Mouse (Mus musculus): Measurements from ENCODE around the gene Afmid. TPM values are rescaled to one million over a fixed set of nuclear protein-coding genes. Genes with fewer than 3 reads are reported as not detected.

Gene Afmid
- polyA plus RNA-seq, 1 experiment from 2014 or later: 6.1 TPM

GRCm38 (mm10) chr11:117845651-117846050 lies 19.9 kb downstream of the Afmid start:
- no peak overlapping the region for H3K4me3 ChIP-seq (ENCODE audit: low read length)
- ATAC-seq (ENCODE audit: low FRiP score, low TSS enrichment): no peak
- WGBS: 85% methylated on average over 2 of the region's 2 CpGs

GRCm38 (mm10) chr11:117846640-117847039 lies 20.9 kb downstream of the Afmid start:
- no peaks in the 10 kb centered on the region for H3K27me3 ChIP-seq (ENCODE audit: insufficient read depth, low read length)
- H3K4me2 ChIP-seq (replicated peaks; ENCODE audit: low read depth, low read length): no peak overlapping the region
- H3K9ac ChIP-seq (replicated peaks; ENCODE audit: low read length): no peak overlapping the region
- peaks cover 3% of the 10 kb centered on the region; the same call in 1 of the 2 replicates for H3K36me3 ChIP-seq (ENCODE audit: insufficient read depth, low read length)
- peak; percentile 16; the same call in 1 of the 2 replicates for ATAC-seq (ENCODE audit: low FRiP score, low TSS enrichment)
- H3K9me3 ChIP-seq (ENCODE audit: low read length): no peaks in the 10 kb centered on the region
- 42% methylated on average over 5 of the region's 5 CpGs for WGBS
- no peak overlapping the region for H3K4me3 ChIP-seq (ENCODE audit: low read length)
- H3K4me1 ChIP-seq (ENCODE audit: insufficient read depth, low read length): peaks cover 34% of the 10 kb centered on the region
- no peak overlapping the region for H3K27ac ChIP-seq (ENCODE audit: low read length)

More at GRCm38 (mm10) chr11:117845651-117846050, 19.9 kb downstream of the Afmid start:
- Histone ChIP-seq H3K9ac (replicated peaks; ENCODE audit: low read length) (no peak overlapping the region), H3K36me3 (ENCODE audit: insufficient read depth, low read length) (no peaks in the 10 kb centered on the region), H3K4me1 (ENCODE audit: insufficient read depth, low read length) (peaks cover 29% of the 10 kb centered on the region), H3K27me3 (ENCODE audit: insufficient read depth, low read length) (no peaks in the 10 kb centered on the region), H3K27ac (ENCODE audit: low read length) (0 out of 2 replicates have a peak overlapping the region, but pooled peaks have one; percentile 13), H3K9me3 (ENCODE audit: low read length) (no peaks in the 10 kb centered on the region), H3K4me2 (replicated peaks; ENCODE audit: low read depth, low read length) (no peak overlapping the region)

GRCm38 (mm10) chr11:117847593-117848215 lies 22.0 kb downstream of the Afmid start:
- H3K27me3 ChIP-seq (ENCODE audit: insufficient read depth, low read length): no peaks in the 10 kb centered on the region
- H3K4me2 ChIP-seq (replicated peaks; ENCODE audit: low read depth, low read length): peak overlapping the region; percentile 90
- peaks cover 34% of the 10 kb centered on the region for H3K4me1 ChIP-seq (ENCODE audit: insufficient read depth, low read length)
- WGBS: 71% methylated on average over 7 of the region's 7 CpGs
- peak overlapping the region; percentile 89 for H3K9ac ChIP-seq (replicated peaks; ENCODE audit: low read length)
- ATAC-seq (ENCODE audit: low FRiP score, low TSS enrichment): no peak
- peak overlapping the region; percentile 69; the same call in 1 of the 2 replicates for H3K4me3 ChIP-seq (ENCODE audit: low read length)
- peaks cover 9% of the 10 kb centered on the region for H3K36me3 ChIP-seq (ENCODE audit: insufficient read depth, low read length)
- peak overlapping the region; percentile 97 for H3K27ac ChIP-seq (ENCODE audit: low read length)
- H3K9me3 ChIP-seq (ENCODE audit: low read length): no peaks in the 10 kb centered on the region

GRCm38 (mm10) chr11:117848271-117848984 lies 22.7 kb downstream of the Afmid start:
- Histone ChIP-seq H3K4me1 (ENCODE audit: insufficient read depth, low read length) (peaks cover 34% of the 10 kb centered on the region), H3K9me3 (ENCODE audit: low read length) (no peaks in the 10 kb centered on the region), H3K4me2 (replicated peaks; ENCODE audit: low read depth, low read length) (peak overlapping the region; percentile 90), H3K4me3 (ENCODE audit: low read length) (peak overlapping the region; percentile 69), H3K36me3 (ENCODE audit: insufficient read depth, low read length) (peaks cover 16% of the 10 kb centered on the region), H3K27ac (ENCODE audit: low read length) (peak overlapping the region; percentile 97), H3K9ac (replicated peaks; ENCODE audit: low read length) (peak overlapping the region; percentile 89), H3K27me3 (ENCODE audit: insufficient read depth, low read length) (no peaks in the 10 kb centered on the region)
- 5% methylated on average over 19 of the region's 19 CpGs for WGBS
- peak; percentile 80 for ATAC-seq (ENCODE audit: low FRiP score, low TSS enrichment)

GRCm38 (mm10) chr11:117848985-117849671 lies 23.4 kb downstream of the Afmid start, which contains the start of gene Birc5:
Gene Birc5 (plus strand): TSS chr11:117849251.
- Histone ChIP-seq H3K9ac (replicated peaks; ENCODE audit: low read length) (peak within 1 kb of the TSS; percentile 89), H3K36me3 (ENCODE audit: insufficient read depth, low read length) (peaks cover 22% of the 10 kb centered on the region), H3K27me3 (ENCODE audit: insufficient read depth, low read length) (no peaks in the 10 kb centered on the region), H3K9me3 (ENCODE audit: low read length) (no peaks in the 10 kb centered on the region), H3K4me1 (ENCODE audit: insufficient read depth, low read length) (peaks cover 34% of the 10 kb centered on the region), H3K27ac (ENCODE audit: low read length) (peak within 1 kb of the TSS; percentile 97), H3K4me2 (replicated peaks; ENCODE audit: low read depth, low read length) (peak within 1 kb of the TSS; percentile 90), H3K4me3 (ENCODE audit: low read length) (peak within 1 kb of the TSS; percentile 69)
- under 1% methylated on average over 51 of the region's 51 CpGs for WGBS
- peak; percentile 90 for ATAC-seq (ENCODE audit: low FRiP score, low TSS enrichment)

GRCm38 (mm10) chr11:117852875-117853274 lies 27.2 kb downstream of the Afmid start:
- no peak overlapping the region for H3K9ac ChIP-seq (replicated peaks; ENCODE audit: low read length)
- H3K4me3 ChIP-seq (ENCODE audit: low read length): no peak overlapping the region
- no peak for ATAC-seq (ENCODE audit: low FRiP score, low TSS enrichment)
- WGBS: 82% methylated on average over 3 of the region's 3 CpGs
- H3K27ac ChIP-seq (ENCODE audit: low read length): no peak overlapping the region
- H3K4me2 ChIP-seq (replicated peaks; ENCODE audit: low read depth, low read length): no peak overlapping the region
- no peaks in the 10 kb centered on the region for H3K9me3 ChIP-seq (ENCODE audit: low read length)
- H3K36me3 ChIP-seq (ENCODE audit: insufficient read depth, low read length): peaks cover 51% of the 10 kb centered on the region
- peaks cover 23% of the 10 kb centered on the region for H3K4me1 ChIP-seq (ENCODE audit: insufficient read depth, low read length)
- no peaks in the 10 kb centered on the region for H3K27me3 ChIP-seq (ENCODE audit: insufficient read depth, low read length)

GRCm38 (mm10) chr11:117854241-117854640 lies 28.5 kb downstream of the Afmid start:
- ATAC-seq (ENCODE audit: low FRiP score, low TSS enrichment): no peak
- WGBS: 95% methylated on average over 9 of the region's 9 CpGs
- Histone ChIP-seq H3K27ac (ENCODE audit: low read length) (no peak overlapping the region), H3K4me2 (replicated peaks; ENCODE audit: low read depth, low read length) (no peak overlapping the region), H3K36me3 (ENCODE audit: insufficient read depth, low read length) (peaks cover 51% of the 10 kb centered on the region), H3K9ac (replicated peaks; ENCODE audit: low read length) (no peak overlapping the region), H3K4me3 (ENCODE audit: low read length) (no peak overlapping the region), H3K9me3 (ENCODE audit: low read length) (no peaks in the 10 kb centered on the region), H3K4me1 (ENCODE audit: insufficient read depth, low read length) (peaks cover 17% of the 10 kb centered on the region), H3K27me3 (ENCODE audit: insufficient read depth, low read length) (peaks cover under 1% of the 10 kb centered on the region; the same call in 1 of the 2 replicates)

- no peak overlapping the region for H3K27ac ChIP-seq (ENCODE audit: low read length)
- H3K4me1 ChIP-seq (ENCODE audit: insufficient read depth, low read length): peaks cover 15% of the 10 kb centered on the region
- peaks cover 10% of the 10 kb centered on the region for H3K27me3 ChIP-seq (ENCODE audit: insufficient read depth, low read length)
- peaks cover 51% of the 10 kb centered on the region for H3K36me3 ChIP-seq (ENCODE audit: insufficient read depth, low read length)
- H3K4me3 ChIP-seq (ENCODE audit: low read length): no peak overlapping the region
- no peaks in the 10 kb centered on the region for H3K9me3 ChIP-seq (ENCODE audit: low read length)
- no peak for ATAC-seq (ENCODE audit: low FRiP score, low TSS enrichment)
- H3K9ac ChIP-seq (replicated peaks; ENCODE audit: low read length): no peak overlapping the region
- 85% methylated on average over 5 of the region's 5 CpGs for WGBS
- no peak overlapping the region for H3K4me2 ChIP-seq (replicated peaks; ENCODE audit: low read depth, low read length)
These were observed 29.6 kb downstream of the Afmid start for GRCm38 (mm10) chr11:117855360-117855759.

- H3K9me3 ChIP-seq (ENCODE audit: low read length): no peaks in the 10 kb centered on the region
- H3K36me3 ChIP-seq (ENCODE audit: insufficient read depth, low read length): peaks cover 51% of the 10 kb centered on the region
- no peak overlapping the region for H3K9ac ChIP-seq (replicated peaks; ENCODE audit: low read length)
- 25% methylated on average over 1 of the region's 1 CpGs for WGBS
- H3K4me1 ChIP-seq (ENCODE audit: insufficient read depth, low read length): peaks cover 14% of the 10 kb centered on the region
- peaks cover 13% of the 10 kb centered on the region for H3K27me3 ChIP-seq (ENCODE audit: insufficient read depth, low read length)
- ATAC-seq (ENCODE audit: low FRiP score, low TSS enrichment): no peak
- no peak overlapping the region for H3K4me2 ChIP-seq (replicated peaks; ENCODE audit: low read depth, low read length)
- no peak overlapping the region for H3K27ac ChIP-seq (ENCODE audit: low read length)
- no peak overlapping the region for H3K4me3 ChIP-seq (ENCODE audit: low read length)
These were observed 30.3 kb downstream of the Afmid start for GRCm38 (mm10) chr11:117855975-117856374.

All from kidney, embryonic 16.5 days (tissue).